Mouse (Mus musculus) heart, embryonic 14.5 days (tissue): ENCODE measurements at regions not wholly inside any gene's neighbourhood (a gene's known extent, or its start where the extent isn't known, plus 50 kb on each side); places are given as distances from the start of the nearest gene placed in this dataset.

ENCODE experiments used
- ATAC-seq: fragments of 200-750 bp; cut with Nextera tagmentation; 2 replicates; pipeline ENCODE4 v1.8.0; 2017; ENCODE audit warnings: low read depth, moderate TSS enrichment; ENCODE audit not compliant: insufficient number of reproducible peaks, insufficient read depth, low FRiP score
- H3K27ac ChIP-seq, 2 experiments: fragments of 200-500 bp in 1 of 2; fragments of 300-500 bp in 1 of 2; sonication (generic) in 1 of 2; replicated peaks in 1 of 2; 2 replicates each; pipeline ENCODE4 v1.5.1; 2012 to 2014; ENCODE audit warnings: low read depth in 2 of 2, low read length in 2 of 2, control low read depth in 1 of 2, mild to moderate bottlenecking in 1 of 2, mixed read lengths in 1 of 2; ENCODE audit not compliant: control insufficient read depth in 1 of 2, insufficient read depth in 1 of 2
- H3K27me3 ChIP-seq: fragments of 300-500 bp; sonication (generic); 2 replicates; pipeline ENCODE4 v1.6.1; 2014; ENCODE audit warnings: mild to moderate bottlenecking, low read length, control low read depth; ENCODE audit not compliant: control insufficient read depth, insufficient read depth
- H3K36me3 ChIP-seq: fragments of 300-500 bp; sonication (generic); 2 replicates; pipeline ENCODE4 v1.6.1; 2014; ENCODE audit warnings: mild to moderate bottlenecking, control low read depth, low read length, mixed read lengths; ENCODE audit not compliant: control insufficient read depth, insufficient read depth
- H3K4me1 ChIP-seq, 2 experiments: fragments of 200-500 bp in 1 of 2; fragments of 300-500 bp in 1 of 2; sonication (generic) in 1 of 2; 2 replicates each; pipeline ENCODE4 v1.6.1; 2012 to 2014; ENCODE audit warnings: low read length in 2 of 2, control low read depth in 1 of 2, mixed read lengths in 1 of 2; ENCODE audit not compliant: control insufficient read depth in 2 of 2, insufficient read depth in 2 of 2
- H3K4me2 ChIP-seq: fragments of 300-500 bp; sonication (generic); 2 replicates; pipeline ENCODE4 v1.6.1; 2014; ENCODE audit warnings: mild to moderate bottlenecking, low read length
- H3K4me3 ChIP-seq, 2 experiments: fragments of 200-500 bp in 1 of 2; fragments of 300-500 bp in 1 of 2; sonication (generic) in 1 of 2; 2 replicates each; pipeline ENCODE4 v1.5.1; 2012 to 2014; ENCODE audit warnings: low read length in 2 of 2, mild to moderate bottlenecking in 2 of 2, control low read depth in 1 of 2, low read depth in 1 of 2, moderate library complexity in 1 of 2; ENCODE audit not compliant: control insufficient read depth in 1 of 2, insufficient read depth in 1 of 2
- H3K9ac ChIP-seq: fragments of 300-500 bp; sonication (generic); 2 replicates; pipeline ENCODE4 v1.6.1; 2014; ENCODE audit warnings: mild to moderate bottlenecking, low read length
- H3K9me3 ChIP-seq: fragments of 300-500 bp; sonication (generic); 2 replicates; pipeline ENCODE4 v1.6.1; 2016; ENCODE audit warnings: low read length, control low read depth; ENCODE audit not compliant: control insufficient read depth
- WGBS: fragments of 180-500 bp; shearing (Covaris S2); extraction: QIAGEN DNeasy Blood & Tissue Kit; methylation state at CpG from one replicate; pipeline ENCODE4 v1.1.7; 2014; 5-methylcytosine and 5-hydroxymethylcytosine counted together

- Histone ChIP-seq H3K9me3 (no peaks in the 10 kb centered on the region), H3K4me2 (no peak overlapping the region; the same call in 1 of the 2 replicates), H3K27ac (peak overlapping the region; percentile 35 to 70), H3K27me3 (no peaks in the 10 kb centered on the region), H3K9ac (no peak overlapping the region), H3K4me1 (peaks cover 3 to 9% of the 10 kb centered on the region in 2 experiments; a peak in 2 of 4 replicates), H3K36me3 (no peaks in the 10 kb centered on the region), H3K4me3 (no peak overlapping the region)
- peak; percentile 59 for ATAC-seq
Observed at GRCm38 (mm10) chr7:39954931-39955330, 437.4 kb downstream of the Zfp619 start.

GRCm38 (mm10) chr7:39978121-39978520 is 460.6 kb downstream of the Zfp619 start:
- ATAC-seq: no peak
- no peak overlapping the region for H3K27ac ChIP-seq
- 71% methylated on average over 2 of the region's 2 CpGs for WGBS
- H3K9me3 ChIP-seq: no peaks in the 10 kb centered on the region
- H3K4me1 ChIP-seq: no peaks in the 10 kb centered on the region
- H3K4me3 ChIP-seq: no peak overlapping the region
- no peaks in the 10 kb centered on the region for H3K36me3 ChIP-seq
- H3K27me3 ChIP-seq: no peaks in the 10 kb centered on the region
- no peak overlapping the region for H3K9ac ChIP-seq
- no peak overlapping the region for H3K4me2 ChIP-seq

- ATAC-seq: no peak
- no peaks in the 10 kb centered on the region for H3K9me3 ChIP-seq
- no peaks in the 10 kb centered on the region for H3K27me3 ChIP-seq
- H3K27ac ChIP-seq: no peak overlapping the region
- no peak overlapping the region for H3K9ac ChIP-seq
- no peaks in the 10 kb centered on the region for H3K36me3 ChIP-seq
- H3K4me2 ChIP-seq: no peak overlapping the region
- 70% methylated on average over 4 of the region's 4 CpGs for WGBS
- H3K4me1 ChIP-seq: no peaks in the 10 kb centered on the region
- no peak overlapping the region for H3K4me3 ChIP-seq
Observed at GRCm38 (mm10) chr7:39981647-39982046, 464.1 kb downstream of the Zfp619 start.
